Mouse (Mus musculus) G1E (cell line): Measurements from ENCODE around the gene Tnrc6c. TPM values are rescaled to one million over a fixed set of nuclear protein-coding genes. Genes with fewer than 3 reads are reported as not detected.
A peak's percentile ranks its signal among the peaks of the same experiment; 100 is the strongest.

ENCODE experiments used
- ATAC-seq: 2 replicates; pipeline ENCODE4 v1.8.0; 2016; ENCODE audit warnings: mild to moderate bottlenecking; ENCODE audit not compliant: insufficient number of reproducible peaks, poor library complexity, low FRiP score, severe bottlenecking; ENCODE audit errors: extremely low read depth
- DNase-seq: peaks from one replicate; pipeline ENCODE4 v3.0.0; 2012; ENCODE audit warnings: low spot score
- H3K27me3 ChIP-seq: 2 replicates; pipeline ENCODE4 v1.6.1; 2012; ENCODE audit warnings: mild to moderate bottlenecking, low read length, inconsistent platforms; ENCODE audit not compliant: insufficient read depth
- H3K36me3 ChIP-seq: replicated peaks from 2 replicates; pipeline ENCODE3; 2012; ENCODE audit warnings: mild to moderate bottlenecking, inconsistent platforms
- H3K4me1 ChIP-seq: 2 replicates; pipeline ENCODE4 v1.6.1; 2012; ENCODE audit warnings: low read depth, low read length, inconsistent platforms, mixed read lengths; ENCODE audit not compliant: insufficient read depth
- H3K4me3 ChIP-seq: 2 replicates; pipeline ENCODE4 v1.5.1; 2012; ENCODE audit warnings: low read depth, mild to moderate bottlenecking, inconsistent platforms, low read length, moderate library complexity, mixed read lengths
- H3K9me3 ChIP-seq: replicated peaks from 2 replicates; pipeline ENCODE4 v1.6.1; 2012; ENCODE audit warnings: inconsistent platforms
- CTCF ChIP-seq: IDR thresholded peaks from 2 replicates; pipeline ENCODE4 v1.5.1; 2012; ENCODE audit warnings: low read depth, low read length, inconsistent platforms, mixed read lengths
- GATA1 ChIP-seq: IDR thresholded peaks from 2 replicates; pipeline ENCODE4 v1.6.1; 2012; ENCODE audit warnings: borderline replicate concordance, low read length, inconsistent platforms, mixed read lengths
- GATA2 ChIP-seq: IDR thresholded peaks from 2 replicates; pipeline ENCODE4 v1.6.1; 2012; ENCODE audit warnings: low read depth, low read length, inconsistent platforms, borderline replicate concordance
- POLR2AphosphoS5 ChIP-seq: IDR thresholded peaks from 2 replicates; pipeline ENCODE4 v1.6.1; 2012; ENCODE audit warnings: low read depth, low read length, inconsistent platforms; ENCODE audit not compliant: insufficient replicate concordance
- TAL1 ChIP-seq: conservative IDR thresholded peaks from 2 replicates; pipeline ENCODE4 v1.6.1; 2012; ENCODE audit warnings: low read depth, low read length, inconsistent platforms, mixed read lengths
- polyA plus RNA-seq: library from polyadenylated mRNA; stranded (reverse); fragments of >175 nt; gene quantifications from 2 replicates; pipeline ENCODE4 v1.2.3, GENCODE M21; 2012
- total RNA-seq, 2 experiments: library from RNA; stranded (forward) in 1 of 2; stranded (reverse) in 1 of 2; fragments of 200-1000 nt in 1 of 2; fragments of >200 nt in 1 of 2; fragmentation: Nextera tagmentation in 1 of 2; gene quantifications; 2 replicates each; pipeline ENCODE4 v1.2.3; 2014 to 2017

Tnrc6c gene
- total and polyA plus RNA-seq, 3 experiments: 19.2 to 47.5 (median 21.5) TPM

GRCm38 (mm10) chr11:117655292-117656076, 1.4 kb downstream of the Tnrc6c start:
- DNase-seq (peak; percentile 67), ATAC-seq (no peak)
- Histone ChIP-seq H3K36me3 (peaks cover 9% of the 10 kb centered on the region), H3K9me3 (no peaks in the 10 kb centered on the region), H3K27me3 (peaks cover 35% of the 10 kb centered on the region), H3K4me1 (peaks cover 35% of the 10 kb centered on the region), H3K4me3 (peak overlapping the region; percentile 89)
- TF ChIP-seq GATA2: no peak
- TF ChIP-seq CTCF: no peak
- no peak for TF ChIP-seq GATA1
- TF ChIP-seq TAL1: no peak
- TF ChIP-seq POLR2AphosphoS5: no peak

GRCm38 (mm10) chr11:117656077-117656401, 1.9 kb downstream of the Tnrc6c start:
- no peak for DNase-seq
- H3K4me1 ChIP-seq: peaks cover 35% of the 10 kb centered on the region

GRCm38 (mm10) chr11:117658974-117659373, 4.9 kb downstream of the Tnrc6c start:
- TF ChIP-seq GATA2: no peak
- Histone ChIP-seq H3K9me3 (no peaks in the 10 kb centered on the region), H3K27me3 (peaks cover 2% of the 10 kb centered on the region; the same call in 1 of the 2 replicates), H3K4me1 (peaks cover 40% of the 10 kb centered on the region), H3K4me3 (no peak overlapping the region), H3K36me3 (peaks cover 14% of the 10 kb centered on the region)
- ATAC-seq (no peak), DNase-seq (no peak)

More at GRCm38 (mm10) chr11:117656077-117656401, 1.9 kb downstream of the Tnrc6c start:
- Histone ChIP-seq H3K4me3 (peak overlapping the region; percentile 89), H3K36me3 (peaks cover 11% of the 10 kb centered on the region), H3K27me3 (peaks cover 30% of the 10 kb centered on the region), H3K9me3 (no peaks in the 10 kb centered on the region)
- ATAC-seq: no peak
- TF ChIP-seq GATA2: no peak
- no peak for TF ChIP-seq GATA1
- TF ChIP-seq CTCF: no peak
- TF ChIP-seq POLR2AphosphoS5: no peak
- TF ChIP-seq TAL1: no peak

DNA sequence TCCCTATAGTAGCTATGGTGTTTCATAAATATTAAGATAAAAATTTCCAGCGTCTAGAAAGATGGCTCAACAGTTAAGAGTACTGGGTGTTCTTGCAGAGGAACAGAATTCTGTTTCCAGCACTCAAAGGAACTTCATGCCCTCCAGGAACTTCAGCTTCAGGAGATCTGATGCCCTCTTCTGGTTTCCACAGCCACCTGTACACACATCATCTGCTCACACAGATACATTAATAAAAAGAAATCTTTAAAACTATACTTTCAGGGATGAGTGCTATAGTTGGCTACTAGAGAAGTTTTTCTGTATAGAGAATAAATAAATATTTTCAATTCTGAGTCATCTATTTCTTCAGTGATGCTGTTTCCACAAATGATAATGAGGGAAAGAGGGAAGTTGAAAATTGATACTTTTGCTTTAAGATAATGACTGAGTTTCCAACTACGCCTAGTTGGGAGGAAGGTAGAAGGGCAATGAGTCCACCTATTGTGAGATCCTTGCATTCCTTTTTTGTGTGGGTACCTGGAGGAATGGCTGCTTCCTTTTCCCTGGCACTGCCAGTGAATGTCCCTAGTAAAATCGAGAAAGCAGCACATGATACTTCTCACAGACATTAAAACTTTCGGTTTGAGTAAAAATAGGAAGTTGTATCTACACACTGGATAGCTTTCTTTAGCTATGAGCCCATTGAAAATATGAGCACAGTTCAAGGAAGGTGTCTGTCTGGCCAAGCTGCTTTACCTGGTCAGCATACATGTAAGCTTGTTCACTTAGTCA, 9.1 kb downstream of the Tnrc6c start:
- peaks cover 27% of the 10 kb centered on the region for H3K36me3 ChIP-seq
- ATAC-seq: no peak
- no peak for DNase-seq
- TF ChIP-seq TAL1 (no peak), CTCF (no peak)
- peaks cover 32% of the 10 kb centered on the region for H3K4me1 ChIP-seq
- no peak overlapping the region for H3K4me3 ChIP-seq
- no peaks in the 10 kb centered on the region for H3K27me3 ChIP-seq
- no peaks in the 10 kb centered on the region for H3K9me3 ChIP-seq

DNA sequence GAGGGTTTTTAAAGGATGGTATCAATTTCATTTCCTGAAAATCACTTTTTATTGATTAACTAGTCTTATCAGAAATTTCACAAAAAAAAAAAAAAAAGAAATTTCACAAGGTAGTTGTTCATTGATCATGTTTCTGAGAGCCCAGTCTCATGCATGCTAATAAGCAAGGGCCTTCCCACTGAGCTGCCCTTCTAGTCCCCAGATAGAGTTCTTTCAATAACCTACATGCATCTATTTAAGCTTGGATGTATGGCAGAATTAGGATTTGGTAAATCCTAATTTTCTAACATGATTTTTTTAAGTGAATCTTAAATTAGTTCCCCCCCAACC, 9.7 kb downstream of the Tnrc6c start:
- Histone ChIP-seq H3K9me3 (no peaks in the 10 kb centered on the region), H3K4me1 (peaks cover 32% of the 10 kb centered on the region), H3K36me3 (peaks cover 27% of the 10 kb centered on the region), H3K4me3 (no peak overlapping the region), H3K27me3 (no peaks in the 10 kb centered on the region)
- ATAC-seq (no peak), DNase-seq (no peak)
- no peak for TF ChIP-seq GATA2
- no peak for TF ChIP-seq TAL1
- TF ChIP-seq GATA1: no peak
- TF ChIP-seq CTCF: no peak

GRCm38 (mm10) chr11:117665189-117665588, 11.1 kb downstream of the Tnrc6c start:
- peaks cover 27% of the 10 kb centered on the region for H3K4me1 ChIP-seq

More at GRCm38 (mm10) chr11:117665189-117665588, 11.1 kb downstream of the Tnrc6c start:
- TF ChIP-seq GATA1 (no peak), GATA2 (no peak), POLR2AphosphoS5 (no peak), CTCF (no peak), TAL1 (no peak)
- Histone ChIP-seq H3K9me3 (no peaks in the 10 kb centered on the region), H3K36me3 (peaks cover 22% of the 10 kb centered on the region), H3K4me3 (no peak overlapping the region), H3K27me3 (no peaks in the 10 kb centered on the region)
- ATAC-seq: no peak
- no peak for DNase-seq
